Mouse (Mus musculus) lung, embryonic 16.5 days (tissue): ENCODE measurements around the gene Phykpl. TPM values are rescaled to one million over a fixed set of nuclear protein-coding genes. Genes with fewer than 3 reads are reported as not detected.

Experiments
- ATAC-seq: fragments of 200-750 bp; cut with Nextera tagmentation; 2 replicates; pipeline ENCODE4 v1.8.0; 2017; ENCODE audit warnings: low read depth, mild to moderate bottlenecking, moderate library complexity
- H3K27ac ChIP-seq: fragments of 300-500 bp; sonication (generic); 2 replicates; pipeline ENCODE4 v1.5.1; 2014; ENCODE audit warnings: mild to moderate bottlenecking, control low read depth, low read length
- H3K27me3 ChIP-seq: fragments of 300-500 bp; sonication (generic); 2 replicates; pipeline ENCODE4 v1.6.1; 2014; ENCODE audit warnings: low read depth, low read length, mixed read lengths; ENCODE audit not compliant: control insufficient read depth, insufficient read depth
- H3K36me3 ChIP-seq: fragments of 300-500 bp; sonication (generic); 2 replicates; pipeline ENCODE4 v1.6.1; 2014; ENCODE audit warnings: low read length; ENCODE audit not compliant: control insufficient read depth, insufficient read depth
- H3K4me1 ChIP-seq: fragments of 300-500 bp; sonication (generic); replicated peaks from 2 replicates; pipeline ENCODE4 v1.6.1; 2014; ENCODE audit warnings: low read length, mixed read lengths; ENCODE audit not compliant: control insufficient read depth, insufficient read depth
- H3K4me2 ChIP-seq: fragments of 300-500 bp; sonication (generic); 2 replicates; pipeline ENCODE4 v1.6.1; 2014; ENCODE audit warnings: low read depth, low read length, control low read depth
- H3K4me3 ChIP-seq: fragments of 300-500 bp; sonication (generic); 2 replicates; pipeline ENCODE4 v1.5.1; 2014; ENCODE audit warnings: mild to moderate bottlenecking, low read length, control low read depth
- H3K9ac ChIP-seq: fragments of 300-500 bp; sonication (generic); 2 replicates; pipeline ENCODE4 v1.6.1; 2014; ENCODE audit warnings: low read length, control low read depth
- H3K9me3 ChIP-seq: fragments of 300-500 bp; sonication (generic); 2 replicates; pipeline ENCODE4 v1.6.1; 2016; ENCODE audit warnings: low read length; ENCODE audit not compliant: control insufficient read depth
- WGBS: fragments of 180-500 bp; shearing (Covaris S2); extraction: QIAGEN DNeasy Blood & Tissue Kit; methylation state at CpG from one replicate; pipeline ENCODE4 v1.1.7; 2014; 5-methylcytosine and 5-hydroxymethylcytosine counted together
- polyA plus RNA-seq: library from polyadenylated mRNA; unstranded; fragments of >200 nt; fragmentation: Nextera tagmentation; extraction: Ambion mirVana; gene quantifications from 2 replicates; pipeline ENCODE4 v1.2.1, GENCODE M21; 2015

The Phykpl gene
- polyA plus RNA-seq, 1 experiment from 2014 or later: 17.6 TPM

- Histone ChIP-seq H3K9ac (peak within 1 kb of the TSS; percentile 90), H3K36me3 (no peaks in the 10 kb centered on the region), H3K4me1 (peaks cover 15% of the 10 kb centered on the region), H3K4me2 (peak within 1 kb of the TSS; percentile 92), H3K9me3 (no peaks in the 10 kb centered on the region), H3K27ac (peak within 1 kb of the TSS; percentile 79), H3K27me3 (no peaks in the 10 kb centered on the region), H3K4me3 (peak within 1 kb of the TSS; percentile 78)
- ATAC-seq: peak; percentile 77
- WGBS: 2% methylated on average over 48 of the region's 70 CpGs
Measured at GRCm38 (mm10) chr11:51650691-51651515, 66.3 kb downstream of the Phykpl start, which contains the start of the genes N4bp3 and D930048N14Rik. N4bp3 (minus strand) TSS chr11:51650842. D930048N14Rik (plus strand) TSS chr11:51650954.

- Histone ChIP-seq H3K4me1 (peaks cover 19% of the 10 kb centered on the region), H3K36me3 (no peaks in the 10 kb centered on the region), H3K27ac (no peak overlapping the region), H3K9ac (no peak overlapping the region), H3K4me2 (no peak overlapping the region), H3K9me3 (no peaks in the 10 kb centered on the region), H3K4me3 (no peak overlapping the region), H3K27me3 (no peaks in the 10 kb centered on the region)
- ATAC-seq: no peak
- WGBS: 91% methylated on average over 4 of the region's 4 CpGs
Measured at GRCm38 (mm10) chr11:51652889-51653418, 68.4 kb downstream of the Phykpl start.

GRCm38 (mm10) chr11:51653736-51654135, 69.2 kb downstream of the Phykpl start:
- WGBS: 81% methylated on average over 6 of the region's 6 CpGs
- no peak overlapping the region for H3K9ac ChIP-seq
- no peak overlapping the region for H3K4me3 ChIP-seq
- H3K4me2 ChIP-seq: no peak overlapping the region
- no peak for ATAC-seq
- H3K9me3 ChIP-seq: no peaks in the 10 kb centered on the region
- no peaks in the 10 kb centered on the region for H3K27me3 ChIP-seq
- no peaks in the 10 kb centered on the region for H3K36me3 ChIP-seq
- peaks cover 20% of the 10 kb centered on the region for H3K4me1 ChIP-seq
- H3K27ac ChIP-seq: no peak overlapping the region

Other genes with a start within 250 kb of the Phykpl start
- gene Hnrnpab, start 22.1 kb downstream of the Phykpl start, polyA plus RNA-seq: 317 and 349 TPM in 2 replicates
- gene Nhp2, start 35.0 kb downstream of the Phykpl start, polyA plus RNA-seq: 111 and 116 TPM in 2 replicates
- 41.1 and 41.8 TPM in 2 replicates for gene Rmnd5b, start 51.1 kb downstream of the Phykpl start, polyA plus RNA-seq
- gene N4bp3, start 66.1 kb downstream of the Phykpl start, polyA plus RNA-seq: 43.4 and 43.5 TPM in 2 replicates
- gene D930048N14Rik, start 66.2 kb downstream of the Phykpl start, polyA plus RNA-seq: 4.0 and 4.5 TPM in 2 replicates
- gene 0610009B22Rik, start 104.1 kb downstream of the Phykpl start, polyA plus RNA-seq: 103 and 104 TPM in 2 replicates
- gene Sec24a, start 178.9 kb downstream of the Phykpl start, polyA plus RNA-seq: 12.4 and 13.1 TPM in 2 replicates
- gene Sar1b, start 178.9 kb downstream of the Phykpl start, polyA plus RNA-seq: 110 TPM in 2 replicates